Mouse (Mus musculus) ES-CJ7 (cell line): Measurements from ENCODE around the gene L3mbtl2.
A peak's percentile ranks its signal among the peaks of the same experiment; 100 is the strongest.

Experiments
- DNase-seq: peaks from one replicate; pipeline ENCODE4 v3.0.0; 2011; ENCODE audit warnings: low read depth, low spot score

Gene L3mbtl2

DNA sequence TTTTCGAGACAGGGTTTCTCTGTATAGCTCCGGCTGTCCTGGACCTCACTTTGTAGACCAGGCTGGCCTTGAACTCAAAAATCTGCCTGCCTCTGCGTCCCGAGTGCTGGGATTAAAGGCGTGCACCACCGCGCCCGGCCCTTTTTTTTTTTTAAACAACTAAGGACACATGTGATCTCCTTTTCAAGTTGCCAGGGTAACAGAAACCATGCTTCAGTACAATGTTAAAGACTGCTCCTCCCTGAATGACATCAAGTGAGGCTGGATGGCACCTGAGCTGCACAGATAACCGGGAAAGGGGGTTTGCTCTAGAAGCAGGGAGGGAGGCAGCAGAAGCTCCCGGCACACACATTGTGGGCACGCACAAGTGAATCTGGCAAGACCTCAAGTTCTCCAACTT is 45.3 kb downstream of the L3mbtl2 start:
- no peak for DNase-seq

GRCm38 (mm10) chr15:81709686-81710085 is 46.0 kb downstream of the L3mbtl2 start:
- DNase-seq = no peak

- DNase-seq = no peak
Measured at GRCm38 (mm10) chr15:81710801-81711200, 47.1 kb downstream of the L3mbtl2 start.

DNA sequence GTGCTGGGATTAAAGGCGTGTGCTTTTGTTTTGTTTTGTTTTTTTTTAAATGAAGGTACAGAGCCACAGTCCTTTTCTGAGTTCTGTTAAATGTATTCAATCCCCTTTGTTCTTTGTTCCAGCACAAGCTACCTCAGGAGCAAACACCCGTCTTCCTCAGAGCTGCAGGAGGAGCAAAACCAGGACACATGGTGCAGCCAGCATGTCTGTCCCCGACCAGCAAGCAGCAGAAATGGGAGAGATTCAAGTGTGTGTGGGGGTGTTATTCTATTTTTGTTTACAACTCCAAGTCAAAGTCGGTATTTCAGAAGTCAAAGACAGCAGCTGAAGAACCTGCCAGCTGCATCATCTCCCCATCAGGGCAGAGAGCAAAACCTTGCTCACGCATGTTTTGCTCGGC is 50.1 kb downstream of the L3mbtl2 start:
- DNase-seq = no peak

- DNase-seq = peak; percentile 47
Measured at GRCm38 (mm10) chr15:81718336-81719138, 54.8 kb downstream of the L3mbtl2 start.

DNA sequence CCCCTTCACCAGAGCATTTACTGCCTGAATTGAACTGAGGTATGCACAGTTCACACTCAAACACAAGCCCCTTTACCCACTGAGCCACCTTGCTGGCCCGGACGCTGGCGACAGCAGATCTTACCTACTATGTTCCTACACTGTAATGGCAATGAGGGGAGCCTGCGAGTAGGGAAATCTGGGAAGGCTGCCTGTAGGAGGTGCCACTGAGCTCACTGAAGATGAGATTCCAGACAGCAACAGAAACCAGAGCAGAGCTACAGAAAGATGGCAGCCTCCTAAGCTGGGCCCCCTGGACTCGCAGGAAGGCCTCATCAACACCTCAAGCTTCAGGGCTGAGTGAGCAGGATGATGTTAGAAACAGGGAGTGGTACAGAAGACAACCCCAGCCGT is 55.4 kb downstream of the L3mbtl2 start:
- peak; percentile 51 for DNase-seq

DNA sequence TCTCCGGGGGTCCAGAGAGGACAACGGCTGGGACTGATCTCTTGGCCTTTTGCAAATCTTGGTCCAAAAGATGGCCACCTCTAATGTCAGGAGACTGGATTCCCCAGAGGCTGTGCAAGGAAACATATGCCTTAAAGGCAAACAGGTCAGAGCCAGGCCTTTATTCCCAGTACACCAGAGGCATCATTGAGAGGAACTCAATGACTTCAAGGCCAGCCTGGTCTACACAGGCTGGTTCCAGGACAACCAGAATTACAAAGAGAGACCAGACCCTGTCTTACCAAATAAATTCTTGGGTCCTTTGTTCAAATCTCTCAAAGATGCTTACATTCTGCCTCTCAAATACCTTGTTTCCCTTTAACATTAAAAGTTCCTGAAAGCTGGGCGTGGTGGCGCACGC is 58.7 kb downstream of the L3mbtl2 start:
- peak; percentile 37 for DNase-seq

DNA sequence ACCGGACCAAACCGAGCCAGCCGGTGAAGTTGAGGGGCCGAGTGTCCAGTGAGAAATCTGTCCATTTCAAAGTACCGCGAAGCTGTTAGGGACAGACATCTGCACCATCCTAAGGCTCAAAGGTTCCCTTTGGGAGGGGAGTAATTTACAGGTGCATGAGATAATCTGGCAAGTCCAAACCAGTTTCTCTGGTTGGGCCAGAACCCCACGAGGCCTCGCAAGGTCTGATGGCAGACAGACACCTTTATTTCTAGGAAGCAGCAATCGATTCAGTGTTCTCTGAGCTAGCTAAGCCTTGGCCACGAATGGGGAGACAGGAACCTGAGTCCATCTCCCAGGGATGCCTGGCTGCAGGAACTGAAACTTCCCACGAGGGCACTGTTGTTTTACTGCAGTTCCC is 60.0 kb downstream of the L3mbtl2 start:
- DNase-seq = no peak

GRCm38 (mm10) chr15:81725965-81726364 is 62.3 kb downstream of the L3mbtl2 start:
- no peak for DNase-seq

DNA sequence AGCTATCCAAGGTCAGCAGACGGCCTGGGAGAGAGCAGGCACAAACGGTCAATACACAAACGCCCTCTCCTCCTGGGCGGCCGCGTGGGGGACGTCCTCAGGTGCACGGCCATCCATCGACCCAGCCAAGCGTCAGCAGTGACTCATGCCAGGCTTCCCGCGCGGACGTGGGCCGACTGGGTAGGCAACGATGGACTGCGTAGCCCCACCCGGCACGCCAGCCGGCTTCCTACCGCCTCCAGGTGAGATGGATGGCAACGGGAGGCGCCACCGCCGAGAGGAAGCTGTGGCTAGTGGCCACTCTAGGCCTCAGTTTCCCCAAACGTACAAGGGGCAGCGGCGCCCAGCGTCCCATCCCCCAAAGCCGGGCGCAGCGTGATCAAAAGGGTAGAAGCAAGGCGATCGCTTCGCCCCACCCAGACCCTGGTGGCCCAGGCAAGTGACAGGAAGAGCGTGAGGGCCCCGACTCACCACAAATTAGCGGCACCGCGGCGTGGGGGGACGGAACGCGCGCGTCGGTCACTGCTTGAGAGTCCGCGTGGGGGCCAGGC is 65.6 kb downstream of the L3mbtl2 start:
- no peak for DNase-seq

DNA sequence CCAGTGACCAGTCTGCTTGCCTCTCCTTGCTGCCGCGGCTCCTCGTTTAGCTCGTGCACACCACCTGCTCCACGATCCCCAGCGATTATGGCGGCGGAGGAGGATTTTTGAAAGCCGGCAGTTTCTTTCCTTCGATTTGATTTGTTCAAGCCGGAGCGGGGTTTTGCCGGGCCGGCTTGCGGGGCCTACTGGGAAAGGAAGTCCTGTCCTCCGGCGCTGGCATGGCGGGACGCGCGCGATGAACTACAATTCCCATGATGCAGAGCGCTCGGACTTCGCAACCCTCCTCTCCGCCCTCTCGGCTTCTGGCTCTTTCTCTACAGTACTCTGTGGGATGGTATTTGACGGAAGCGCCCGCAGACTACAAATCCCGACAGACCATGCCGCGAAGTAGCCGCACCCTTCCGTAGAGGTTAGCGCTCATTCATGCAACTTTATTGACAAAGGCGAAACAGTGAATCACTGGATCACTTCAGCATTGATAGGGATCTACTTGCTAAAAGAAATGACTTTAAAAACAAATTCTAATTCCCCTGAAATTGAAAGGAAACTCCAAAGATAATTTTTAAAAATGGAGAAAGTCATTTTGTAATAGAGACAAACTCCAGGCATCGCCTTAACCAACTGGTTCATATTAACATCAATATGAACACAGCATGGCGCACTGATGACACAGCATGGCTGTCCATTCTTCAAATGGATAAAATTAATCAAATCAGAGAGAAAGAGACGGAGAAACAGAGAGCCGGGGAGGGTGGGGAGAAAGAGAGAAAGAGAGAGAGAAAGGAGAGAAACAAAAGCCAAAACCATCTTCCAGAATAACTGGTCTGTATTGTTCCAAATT is 66.3 kb downstream of the L3mbtl2 start:
- peak; percentile 98 for DNase-seq

- DNase-seq = no peak
Measured at GRCm38 (mm10) chr15:81735075-81735474, 71.4 kb downstream of the L3mbtl2 start.
